Mouse (Mus musculus) Patski (cell line): ENCODE results near the gene Ckap4. TPM values are rescaled to one million over a fixed set of nuclear protein-coding genes. Genes with fewer than 3 reads are reported as not detected.
A peak's percentile ranks its signal among the peaks of the same experiment; 100 is the strongest.
"Not testable (repeated sequence)": the region's sequence is repeated elsewhere in the genome, so short reads cannot be mapped to it uniquely, and the experiment has no call there.

ENCODE experiments used
- ATAC-seq: fragments of 100-300 bp; one replicate; pipeline ENCODE4 v1.8.0; 2021
- CTCF ChIA-PET: fragments of 350-600 bp; sonication (Branson Sonifier 250); formaldehyde crosslinking; loops from one replicate; lab custom pipeline; 2022; ENCODE audit warnings: inconsistent platforms; lab: Charles Lee
- POLR2A ChIA-PET: fragments of 350-600 bp; sonication (Branson Sonifier 250); formaldehyde crosslinking; loops from one replicate; lab custom pipeline; 2022; ENCODE audit warnings: antibody characterized with exemption, inconsistent platforms; lab: Charles Lee
- DNase-seq: peaks from one replicate; pipeline ENCODE4 v3.0.0-alpha.2; 2011; ENCODE audit warnings: low read depth, low spot score
- H3K27me3 ChIP-seq: fragments of 371-371 bp; one replicate; pipeline ENCODE4 v1.5.1; 2021
- CTCF ChIP-seq: fragments of 100-300 bp; IDR thresholded peaks from one replicate; pipeline ENCODE4 v1.5.1; 2021
- in situ Hi-C: fragments of 300-500 bp; cut with MboI; formaldehyde crosslinking; loops from 3 replicates; pipeline ENCODE4 v1.11.1; 2018; ENCODE audit warnings: low pct_unique_long_range_greater_than_20kb, mixed read lengths
- polyA plus RNA-seq: library from polyadenylated mRNA; unstranded; gene quantifications from one replicate; pipeline ENCODE4 v1.2.3, GENCODE M21; 2021

The Ckap4 gene
- polyA plus RNA-seq, 1 experiment from 2014 or later: 62.4 TPM

DNA sequence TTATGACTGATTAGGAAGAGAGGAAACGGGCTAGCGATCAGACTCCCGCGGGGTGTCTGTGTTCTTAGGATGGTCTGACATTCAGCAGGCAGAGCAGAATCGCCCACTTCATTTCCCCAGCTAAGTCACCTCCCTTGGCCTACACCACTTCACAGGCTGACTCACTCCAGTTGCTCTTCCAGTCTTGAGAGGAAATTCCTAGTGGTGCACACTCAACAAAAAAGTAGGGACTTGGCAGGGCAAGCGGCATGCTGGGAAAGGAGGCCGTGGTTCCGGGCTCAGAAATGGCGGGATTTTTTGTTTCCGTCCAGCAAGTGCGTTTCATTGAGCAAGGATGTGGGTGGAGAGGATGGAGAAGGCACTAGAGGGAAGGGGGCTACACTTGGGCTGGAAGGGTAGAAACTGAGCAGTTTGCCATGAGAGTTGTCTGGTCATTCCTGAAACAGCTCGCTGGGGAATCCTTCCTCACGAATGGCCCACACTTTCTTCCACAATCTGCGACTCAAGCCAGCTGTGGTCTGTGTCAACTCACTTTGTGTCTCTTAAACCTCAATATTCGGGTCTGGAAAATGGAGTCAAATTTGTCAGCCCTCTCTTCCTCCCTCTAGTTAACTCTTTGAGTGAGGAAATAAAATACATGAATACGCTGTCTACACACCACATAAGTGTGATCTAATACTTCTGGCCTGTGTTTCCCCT is 1.5 kb downstream of the Ckap4 start:
- DNase-seq: no peak
- in situ Hi-C loops: loop anchor here (5.0 kb wide), 1 partner anchor 40 kb away; no protein-coding TSS in a partner anchor
- ATAC-seq: no peak
- TF ChIP-seq CTCF: no peak
- no peaks in the 10 kb centered on the region for H3K27me3 ChIP-seq
- CTCF ChIA-PET: interaction anchor here (1.4 kb wide), 2 partner anchors 17 to 19 kb away, joined by 4 to 9 read pairs; no protein-coding TSS in a partner anchor
- POLR2A ChIA-PET: interaction anchor here (0.8 to 1.4 kb wide), 3 partner anchors 12 to 90 kb away, joined by 3 read pairs; partner anchors contain the start of gene Polr3b

GRCm38 (mm10) chr10:84531576-84531975 is 2.3 kb downstream of the Ckap4 start:
- ChIA-PET CTCF (interaction anchor here (1.4 kb wide), 1 partner anchor 18 kb away, joined by 4 read pairs; no protein-coding TSS in a partner anchor), POLR2A (interaction anchor here (0.5 kb wide), 1 partner anchor 28 kb away, joined by 3 read pairs; no protein-coding TSS in a partner anchor)
- in situ Hi-C loops: loop anchor here (5.0 kb wide), 1 partner anchor 41 kb away; no protein-coding TSS in a partner anchor
- H3K27me3 ChIP-seq: no peaks in the 10 kb centered on the region
- ATAC-seq: no peak
- DNase-seq: no peak
- TF ChIP-seq CTCF: no peak

DNA sequence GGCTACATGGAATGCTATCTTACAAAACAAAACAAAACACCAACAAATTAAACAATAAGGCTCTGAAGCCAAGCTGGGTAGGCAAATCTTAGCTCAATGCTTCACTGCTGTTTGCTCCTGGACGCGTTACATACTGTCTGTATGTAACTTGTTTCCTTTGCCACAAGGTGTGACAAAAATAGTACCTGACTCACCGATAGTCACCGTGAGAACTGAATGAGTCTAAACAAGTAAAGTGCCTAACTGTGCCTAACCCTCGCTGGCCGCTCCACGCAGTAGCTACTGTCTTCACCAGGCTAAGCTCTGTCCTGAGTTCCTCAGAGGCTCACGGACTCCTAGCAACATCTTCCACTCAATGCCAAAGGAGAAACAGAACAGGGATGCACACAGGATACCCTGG is 3.5 kb downstream of the Ckap4 start:
- ATAC-seq (no peak), DNase-seq (no peak)
- ChIA-PET CTCF (interaction anchor here (0.8 kb wide), 1 partner anchor 16 kb away, joined by 4 read pairs; no protein-coding TSS in a partner anchor), POLR2A (no interaction called here)
- in situ Hi-C loops: loop anchor here (5.0 kb wide), 1 partner anchor 42 kb away; no protein-coding TSS in a partner anchor
- TF ChIP-seq CTCF: no peak
- H3K27me3 ChIP-seq: no peaks in the 10 kb centered on the region

DNA sequence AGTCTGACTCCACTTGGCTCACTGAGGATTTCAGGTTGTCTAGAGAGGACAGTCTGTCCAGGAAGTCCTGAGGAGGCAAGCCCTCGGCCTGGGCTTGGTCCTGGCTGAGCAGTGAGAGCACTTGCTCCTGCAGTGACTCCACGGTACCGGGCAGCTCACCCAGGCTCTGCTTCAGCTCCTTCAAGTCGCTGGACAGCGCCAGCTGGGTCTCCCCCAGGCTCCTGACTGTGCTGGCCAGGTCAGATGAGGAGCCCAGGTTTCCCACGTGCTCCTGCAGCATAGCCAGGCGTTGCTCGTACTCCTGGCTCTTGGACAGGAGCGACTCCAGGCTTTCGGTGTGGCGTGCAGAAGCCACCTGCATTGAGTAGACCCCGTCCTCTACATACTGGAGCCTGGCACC is 6.2 kb downstream of the Ckap4 start:
- no peak for TF ChIP-seq CTCF
- CTCF ChIA-PET: interaction anchor here (2.2 kb wide), 1 partner anchor 13 kb away, joined by 6 read pairs; no protein-coding TSS in a partner anchor
- ATAC-seq (no peak), DNase-seq (no peak)
- POLR2A ChIA-PET: no interaction called here
- H3K27me3 ChIP-seq: no peaks in the 10 kb centered on the region
- in situ Hi-C loops: no loop called here

GRCm38 (mm10) chr10:84527070-84527469 is 6.8 kb downstream of the Ckap4 start:
- ChIA-PET POLR2A (interaction anchor here (0.5 kb wide), 1 partner anchor 684 kb away, joined by 4 read pairs; no protein-coding TSS in a partner anchor), CTCF (interaction anchor here (2.2 to 2.5 kb wide), 2 partner anchors 12 to 13 kb away, joined by 6 to 8 read pairs; no protein-coding TSS in a partner anchor)
- in situ Hi-C loops: no loop called here
- H3K27me3 ChIP-seq: no peaks in the 10 kb centered on the region
- no peak for ATAC-seq
- DNase-seq: no peak
- TF ChIP-seq CTCF: no peak

DNA sequence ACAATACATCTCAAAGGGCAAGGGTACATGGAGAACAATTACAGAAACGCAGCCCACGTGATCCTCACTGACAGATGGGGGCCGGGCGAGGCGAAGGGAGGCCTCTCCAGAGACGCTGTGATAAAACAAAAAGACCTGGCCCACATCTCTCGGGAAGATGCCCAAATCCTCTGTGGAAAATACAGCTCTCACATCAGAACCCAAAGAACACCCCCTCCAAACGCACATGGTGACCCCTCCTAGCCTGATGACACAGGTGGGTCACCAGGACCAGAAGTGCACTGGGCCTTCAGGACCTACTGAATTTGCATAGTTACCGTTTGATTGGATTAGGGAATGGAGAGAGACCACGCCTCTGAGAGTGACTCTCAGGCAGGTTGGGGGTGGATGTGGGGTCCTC is 7.4 kb downstream of the Ckap4 start:
- ChIA-PET POLR2A (interaction anchor here (0.5 kb wide), 1 partner anchor 685 kb away, joined by 4 read pairs; no protein-coding TSS in a partner anchor), CTCF (interaction anchor here (2.5 kb wide), 1 partner anchor 11 kb away, joined by 8 read pairs; no protein-coding TSS in a partner anchor)
- in situ Hi-C loops: no loop called here
- no peak for ATAC-seq
- no peaks in the 10 kb centered on the region for H3K27me3 ChIP-seq
- no peak for DNase-seq
- no peak for TF ChIP-seq CTCF

- CTCF ChIA-PET: no interaction called here
- ATAC-seq (no peak), DNase-seq (no peak)
- in situ Hi-C loops: no loop called here
- POLR2A ChIA-PET: no interaction called here
- no peaks in the 10 kb centered on the region for H3K27me3 ChIP-seq
- TF ChIP-seq CTCF: no peak
Measured at GRCm38 (mm10) chr10:84523682-84524081, 10.2 kb downstream of the Ckap4 start.

DNA sequence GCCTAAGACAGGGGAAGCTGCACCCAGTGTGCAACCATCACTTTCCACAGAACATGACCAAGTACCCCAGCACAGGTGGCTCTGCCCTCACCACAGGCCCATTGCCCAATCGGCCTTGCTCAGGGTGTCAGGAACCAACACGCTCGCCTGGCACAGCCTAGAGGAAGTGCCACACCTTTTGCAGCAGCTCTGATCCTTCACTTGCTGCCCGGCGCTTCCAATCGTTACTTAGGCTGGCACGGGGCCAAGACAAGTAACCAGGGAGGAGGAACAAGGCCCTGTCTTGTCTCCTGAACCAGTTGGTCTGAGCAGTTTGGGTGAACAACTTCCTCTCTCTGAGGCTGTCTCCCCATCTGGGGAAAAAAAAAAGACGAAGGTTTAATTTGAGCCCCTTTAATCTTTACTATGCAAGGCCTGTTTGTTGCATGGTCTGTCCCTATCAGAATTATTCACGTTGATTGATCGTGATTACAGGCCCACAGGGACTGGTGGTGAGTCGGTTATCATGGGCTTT is 17.4 kb downstream of the Ckap4 start:
- ChIA-PET CTCF (interaction anchor here (1.4 to 3.0 kb wide), 5 partner anchors 10 to 82 kb away, joined by 3 to 21 read pairs (median 5); no protein-coding TSS in a partner anchor), POLR2A (interaction anchor here (0.6 to 1.3 kb wide), 2 partner anchors 105 to 107 kb away, joined by 3 read pairs; no protein-coding TSS in a partner anchor)
- no peak for ATAC-seq
- no peak for DNase-seq
- in situ Hi-C loops: loop anchor here (5.0 kb wide), 1 partner anchor 116 kb away; no protein-coding TSS in a partner anchor
- no peak for TF ChIP-seq CTCF
- no peaks in the 10 kb centered on the region for H3K27me3 ChIP-seq

DNA sequence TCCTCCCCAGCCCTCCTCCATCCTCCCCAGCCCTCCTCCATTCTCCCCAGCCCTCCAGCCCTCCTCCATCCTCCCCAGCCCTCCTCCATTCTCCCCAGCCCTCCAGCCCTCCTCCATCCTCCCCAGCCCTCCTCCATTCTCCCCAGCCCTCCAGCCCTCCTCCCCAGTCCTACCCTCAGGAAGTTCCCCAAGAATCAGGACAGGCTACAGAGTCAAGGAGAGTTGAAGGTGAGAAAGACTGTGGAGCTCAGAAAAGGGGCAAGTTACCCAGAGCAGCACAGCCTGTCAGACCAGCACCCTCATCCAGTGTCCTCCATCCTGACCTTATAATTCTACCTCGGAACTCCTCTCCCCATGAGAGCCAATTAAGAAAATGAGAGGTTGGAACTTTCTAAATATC is 17.9 kb downstream of the Ckap4 start:
- ATAC-seq: not testable (repeated sequence)

GRCm38 (mm10) chr10:84515512-84515950 is 18.3 kb downstream of the Ckap4 start:
- in situ Hi-C loops: loop anchor here (5.0 kb wide), 1 partner anchor 117 kb away; no protein-coding TSS in a partner anchor
- POLR2A ChIA-PET: interaction anchor here (0.6 to 1.6 kb wide), 3 partner anchors 75 to 115 kb away, joined by 3 to 11 read pairs (median 3); no protein-coding TSS in a partner anchor
- CTCF ChIA-PET: interaction anchor here (0.7 to 3.1 kb wide), 28 partner anchors 9 to 695 kb away, joined by 3 to 21 read pairs (median 5); no protein-coding TSS in a partner anchor
- TF ChIP-seq CTCF: peak; percentile 75
- H3K27me3 ChIP-seq: no peaks in the 10 kb centered on the region
- DNase-seq (no peak), ATAC-seq (no peak)

More for the DNA sequence above, 17.9 kb downstream of the Ckap4 start:
- ChIA-PET CTCF (interaction anchor here (0.7 to 3.1 kb wide), 16 partner anchors 9 to 126 kb away, joined by 3 to 21 read pairs (median 6); no protein-coding TSS in a partner anchor), POLR2A (interaction anchor here (0.7 kb wide), 1 partner anchor 114 kb away, joined by 3 read pairs; no protein-coding TSS in a partner anchor)
- DNase-seq, H3K27me3 ChIP-seq: not testable (repeated sequence)
- in situ Hi-C loops: loop anchor here (5.0 kb wide), 1 partner anchor 116 kb away; no protein-coding TSS in a partner anchor
